Mouse (Mus musculus): ENCODE results near the gene Dnajb2. TPM values are rescaled to one million over a fixed set of nuclear protein-coding genes. Genes with fewer than 3 reads are reported as not detected.

The Dnajb2 gene
- total and polyA plus RNA-seq, 3 experiments = 6.8 to 15.2 (median 13.8) TPM

DNA sequence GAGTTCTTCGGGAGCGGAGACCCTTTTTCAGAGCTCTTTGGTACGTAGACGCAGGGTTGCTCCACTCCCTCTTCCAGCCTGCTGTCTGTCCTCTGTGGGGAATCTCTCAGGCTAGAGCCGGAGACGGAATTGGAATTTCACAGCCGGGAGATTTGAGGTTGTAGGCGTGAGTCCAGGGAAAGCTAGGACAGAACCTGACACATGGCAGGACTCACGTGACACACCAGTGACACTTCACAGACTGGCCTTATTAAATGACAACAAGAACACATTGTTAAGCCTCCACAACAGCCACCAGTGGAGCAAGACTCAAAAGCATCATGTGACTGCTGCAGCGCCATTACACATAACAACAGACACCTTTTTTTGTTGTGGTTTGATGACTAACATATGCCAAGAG is 3.4 kb downstream of the Dnajb2 start:
- Histone ChIP-seq H3K36me3 (replicated peaks in 1 of 2; ENCODE audit: control insufficient read depth in 1 of 2, insufficient read depth in 1 of 2, low read length in 1 of 2) (peaks cover 33 to 59% of the 10 kb centered on the region in 2 experiments), H3K27me3 (replicated peaks) (no peaks in the 10 kb centered on the region), H3K4me2 (ENCODE audit: insufficient read depth, low read depth, poor library complexity, severe bottlenecking) (no peak overlapping the region), H3K4me3 (replicated peaks in 1 of 3; ENCODE audit: low read depth in 2 of 3, low read length in 2 of 3, poor library complexity in 1 of 3) (no peak overlapping the region), H3K9me3 (replicated peaks; ENCODE audit: low read length) (no peaks in the 10 kb centered on the region), H3K79me2 (replicated peaks; ENCODE audit: control insufficient read depth, extremely low read depth, insufficient read depth, poor library complexity, severe bottlenecking) (no peaks in the 10 kb centered on the region; the same call in 1 of the 2 replicates), H3K27ac (ENCODE audit: insufficient read depth, low read depth) (no peak overlapping the region), H3K9ac (ENCODE audit: insufficient read depth, low read depth) (no peak overlapping the region), H3K4me1 (ENCODE audit: control insufficient read depth in 1 of 2, insufficient read depth in 2 of 2) (peaks cover 7 to 27% of the 10 kb centered on the region in 2 experiments)
- no peak for TF ChIP-seq USF2 (conservative IDR thresholded peaks at IDR 0.05; ENCODE audit: low read depth, low read length)
- TF ChIP-seq ZNF384 (IDR thresholded peaks at IDR 0.05; ENCODE audit: low read depth, low read length) = no peak
- no peak for TF ChIP-seq GABPA (IDR thresholded peaks at IDR 0.05; ENCODE audit: insufficient replicate concordance, low read depth, low read length)
- no peak for TF ChIP-seq JUN (IDR thresholded peaks at IDR 0.05; ENCODE audit: insufficient read depth, low read depth, low read length)
- TF ChIP-seq JUND (conservative IDR thresholded peaks at IDR 0.05; ENCODE audit: low read depth, low read length) = no peak
- no peak for TF ChIP-seq TBP (conservative IDR thresholded peaks at IDR 0.05; ENCODE audit: low read depth, low read length)
- TF ChIP-seq KAT2A (IDR thresholded peaks at IDR 0.05; ENCODE audit: insufficient replicate concordance, low read length) = no peak
- no peak for TF ChIP-seq CHD2 (IDR thresholded peaks at IDR 0.05; ENCODE audit: low read length)
- TF ChIP-seq CTCF (conservative IDR thresholded peaks at IDR 0.05 in 1 of 2, IDR thresholded peaks at IDR 0.05 in 1 of 2; ENCODE audit: low read depth in 2 of 2, low read length in 2 of 2) = no peak
- no peak for TF ChIP-seq NRF1 (IDR thresholded peaks at IDR 0.05; ENCODE audit: low read depth, low read length)
- TF ChIP-seq SMC3 (IDR thresholded peaks at IDR 0.05; ENCODE audit: low read depth, low read length) = no peak
- TF ChIP-seq E2F4 (IDR thresholded peaks at IDR 0.05; ENCODE audit: insufficient replicate concordance, low read depth, low read length) = no peak
- TF ChIP-seq NELFE (IDR thresholded peaks at IDR 0.05; ENCODE audit: low read depth, low read length) = no peak
- TF ChIP-seq TCF12 (IDR thresholded peaks at IDR 0.05; ENCODE audit: low read depth, low read length) = no peak
- TF ChIP-seq POLR2A (IDR thresholded peaks at IDR 0.05; ENCODE audit: low read depth, low read length) = no peak
- in situ Hi-C loops (cut with MboI; ENCODE audit: low pct_ligation_motif_present, low pct_unique_long_range_greater_than_20kb, low sequenced_read_pairs) = no loop called here
- dilution Hi-C loops (cut with MboI; ENCODE audit: extremely low pct_ligation_motif_present, extremely low pct_unique_long_range_greater_than_20kb, low sequenced_read_pairs) = no loop called here
- DNase-seq (ENCODE audit: extremely low read depth) = no peak

DNA sequence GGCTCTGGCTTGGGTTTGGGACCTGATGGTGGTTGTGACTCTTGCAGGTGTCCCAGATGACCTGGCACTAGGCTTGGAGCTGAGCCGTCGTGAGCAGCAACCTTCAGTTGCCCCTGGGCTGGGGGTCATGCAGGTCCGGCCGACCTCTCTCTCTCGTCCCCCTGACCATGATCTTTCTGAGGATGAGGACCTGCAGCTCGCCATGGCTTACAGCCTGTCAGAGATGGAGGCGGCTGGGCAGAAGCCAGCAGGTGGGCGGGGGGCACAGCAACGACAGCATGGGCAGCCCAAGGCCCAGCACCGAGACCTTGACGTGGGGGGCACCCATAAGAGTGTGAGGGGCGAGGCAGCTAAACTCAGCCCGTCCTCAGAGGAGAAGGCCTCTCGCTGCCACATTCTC is 7.2 kb downstream of the Dnajb2 start:
- Histone ChIP-seq H3K79me2 (replicated peaks; ENCODE audit: control insufficient read depth, extremely low read depth, insufficient read depth, poor library complexity, severe bottlenecking) (no peaks in the 10 kb centered on the region), H3K27ac (ENCODE audit: insufficient read depth, low read depth) (no peak overlapping the region), H3K4me2 (ENCODE audit: insufficient read depth, low read depth, poor library complexity, severe bottlenecking) (no peak overlapping the region), H3K4me3 (replicated peaks in 1 of 3; ENCODE audit: low read depth in 2 of 3, low read length in 2 of 3, poor library complexity in 1 of 3) (no peak overlapping the region), H3K9me3 (replicated peaks; ENCODE audit: low read length) (no peaks in the 10 kb centered on the region), H3K27me3 (replicated peaks) (no peaks in the 10 kb centered on the region), H3K9ac (ENCODE audit: insufficient read depth, low read depth) (no peak overlapping the region), H3K4me1 (ENCODE audit: control insufficient read depth in 1 of 2, insufficient read depth in 2 of 2) (peaks cover 0 to 6% of the 10 kb centered on the region in 2 experiments; a peak in 1 of 4 replicates), H3K36me3 (replicated peaks in 1 of 2; ENCODE audit: control insufficient read depth in 1 of 2, insufficient read depth in 1 of 2, low read length in 1 of 2) (peaks cover 37 to 84% of the 10 kb centered on the region in 2 experiments)
- TF ChIP-seq E2F4 (IDR thresholded peaks at IDR 0.05; ENCODE audit: insufficient replicate concordance, low read depth, low read length) (no peak), EP300 (IDR thresholded peaks at IDR 0.05; ENCODE audit: low read length) (no peak), NELFE (IDR thresholded peaks at IDR 0.05; ENCODE audit: low read depth, low read length) (no peak), BHLHE40 (IDR thresholded peaks at IDR 0.05; ENCODE audit: low read depth, low read length) (no peak), TBP (conservative IDR thresholded peaks at IDR 0.05; ENCODE audit: low read depth, low read length) (no peak), JUND (conservative IDR thresholded peaks at IDR 0.05; ENCODE audit: low read depth, low read length) (no peak), RAD21 (IDR thresholded peaks at IDR 0.05; ENCODE audit: low read depth, low read length) (no peak), HCFC1 (IDR thresholded peaks at IDR 0.05; ENCODE audit: low read depth, low read length) (no peak), MAZ (IDR thresholded peaks at IDR 0.05; ENCODE audit: low read depth, low read length) (no peak), PAX5 (IDR thresholded peaks at IDR 0.05; ENCODE audit: low read length) (no peak), POLR2AphosphoS2 (IDR thresholded peaks at IDR 0.05; ENCODE audit: low read depth, low read length) (no peak), NRF1 (IDR thresholded peaks at IDR 0.05; ENCODE audit: low read depth, low read length) (no peak), MEF2A (IDR thresholded peaks at IDR 0.05; ENCODE audit: borderline replicate concordance, low read depth, low read length) (no peak)
- in situ Hi-C loops (cut with MboI; ENCODE audit: low pct_ligation_motif_present, low pct_unique_long_range_greater_than_20kb, low sequenced_read_pairs) (no loop called here), dilution Hi-C loops (cut with MboI; ENCODE audit: extremely low pct_ligation_motif_present, extremely low pct_unique_long_range_greater_than_20kb, low sequenced_read_pairs) (no loop called here)
- DNase-seq (ENCODE audit: extremely low read depth) = no peak

All from CH12.LX (cell line).